Mouse (Mus musculus): ENCODE results near the gene Dync1h1. TPM values are rescaled to one million over a fixed set of nuclear protein-coding genes. Genes with fewer than 3 reads are reported as not detected.

Gene Dync1h1
- total RNA-seq, 4 experiments from 2014 or later = 273 to 304 (median 298) TPM

Small RNAs within 50 kb of the gene (microRNA-seq; reads per million reads assigned to microRNA genes)
- gene Gm27299 = 0 reads per million in 2 experiments

Other genes with a start within 250 kb of the Dync1h1 start
- 100 to 1,000 TPM; 247 to 274 (median 263) TPM for gene Ppp2r5c, start 154.3 kb upstream of the Dync1h1 start, total RNA-seq (2022)
- gene 1700001K19Rik, start 81.2 kb downstream of the Dync1h1 start, total RNA-seq (2022) = not detected
- gene Hsp90aa1, start 101.3 kb downstream of the Dync1h1 start, total RNA-seq (2022) = 1,000 to 10,000 TPM in 3 of 4 experiments, 100 to 1,000 TPM in 1; 977 to 1,063 (median 1,024) TPM
- gene Wdr20, start 136.5 kb downstream of the Dync1h1 start, total RNA-seq (2022) = 10 to 100 TPM; 44.9 to 50.4 (median 47.1) TPM
- 10 to 100 TPM in 2 of 4 experiments, 1 to 10 TPM in 2; 9.8 to 11.6 (median 10.5) TPM for gene Mok, start 239.5 kb downstream of the Dync1h1 start, total RNA-seq (2022)
- 10 to 100 TPM; 12.3 to 15.5 (median 13.0) TPM for gene Zfp839, start 248.8 kb downstream of the Dync1h1 start, total RNA-seq (2022)

Data from left cerebral cortex, adult 8-10 months (tissue).